Comparison of ENCODE assay signal across 20 mouse cellular contexts in genomic region chr19:43407181-43407580, GRCm38 (mm10). TPM values are rescaled to one million over a fixed set of nuclear protein-coding genes. Genes with fewer than 3 reads are reported as not detected.
DNase-seq lines count a peak whose midpoint lies in the region; ATAC-seq and TF ChIP-seq lines count a peak whose summit lies in the region.
"Had no signal": no experiment of that assay in that cellular context is flagged by ENCODE, and none has a peak within 500 bp of the region (broad histone marks: within the 10 kb centered on the region; RNA-seq: fewer than 3 reads in every experiment).

No protein-coding gene starts in this region.

- no peak for ATAC-seq in Patski
- no peak for ATAC-seq in heart, embryonic 11.5 days (replicated peaks; ENCODE audit: insufficient number of reproducible peaks, low FRiP score, low TSS enrichment)
- ATAC-seq: forebrain, embryonic 13.5 days; liver, postnatal 0 days had no signal

- intact Hi-C loops in heart, adult 2 months (cut with DNase I): no loop called here

- POLR2A ChIA-PET in Patski (lab: Charles Lee): no interaction called here

- TF ChIP-seq POLR2A in heart, adult 2 months (IDR thresholded peaks at IDR 0.05; ENCODE audit: insufficient read depth, low read depth, low read length): no peak
- no peak for TF ChIP-seq POLR2A in liver, adult 2 months (IDR thresholded peaks at IDR 0.05; ENCODE audit: extremely low read depth, insufficient read depth, low read length)
- no peak for TF ChIP-seq POLR2A in CH12.LX (IDR thresholded peaks at IDR 0.05; ENCODE audit: low read depth, low read length)

- dilution Hi-C loops in CH12.LX (cut with MboI; ENCODE audit: extremely low pct_ligation_motif_present, extremely low pct_unique_long_range_greater_than_20kb, low sequenced_read_pairs): no loop called here

- H3K27ac ChIP-seq in heart, adult 2 months: no peak overlapping the region
- no peak overlapping the region for H3K27ac ChIP-seq in liver, adult 2 months (replicated peaks; ENCODE audit: insufficient read depth, low read depth, low read length)
- H3K27ac ChIP-seq in CH12.LX (ENCODE audit: insufficient read depth, low read depth): no peak overlapping the region
- H3K27ac ChIP-seq in heart, embryonic 11.5 days (ENCODE audit: low read depth, low read length): no peak overlapping the region
- H3K27ac ChIP-seq: embryonic facial prominence, embryonic 10.5 days; forebrain, embryonic 13.5 days; hindbrain, embryonic 12.5 days; midbrain, embryonic 10.5 days; stomach, embryonic 15.5 days had no signal

- H3K79me2 ChIP-seq in heart, adult 2 months (replicated peaks; ENCODE audit: control insufficient read depth, insufficient read depth, low read length): no peaks in the 10 kb centered on the region
- no peaks in the 10 kb centered on the region for H3K79me2 ChIP-seq in liver, adult 2 months (ENCODE audit: control insufficient read depth, insufficient read depth, low read length)
- no peaks in the 10 kb centered on the region for H3K79me2 ChIP-seq in CH12.LX (replicated peaks; ENCODE audit: control insufficient read depth, extremely low read depth, insufficient read depth, poor library complexity, severe bottlenecking)

- TF ChIP-seq EP300 in heart, adult 2 months (IDR thresholded peaks at IDR 0.05; ENCODE audit: insufficient read depth, low read depth, low read length): no peak
- TF ChIP-seq EP300 in CH12.LX (IDR thresholded peaks at IDR 0.05; ENCODE audit: low read length): no peak

- in situ Hi-C loops in CH12.LX (cut with MboI; ENCODE audit: low pct_ligation_motif_present, low pct_unique_long_range_greater_than_20kb, low sequenced_read_pairs): no loop called here
- in situ Hi-C loops in Patski (cut with MboI; ENCODE audit: low pct_unique_long_range_greater_than_20kb): no loop called here

- H3K27me3 ChIP-seq in heart, adult 2 months (ENCODE audit: control insufficient read depth, insufficient read depth, low read length): 0 out of 2 replicates have a peak, but pooled peaks cover 1% of the 10 kb centered on the region
- H3K27me3 ChIP-seq in liver, adult 2 months (ENCODE audit: control insufficient read depth, insufficient read depth, low read length): no peaks in the 10 kb centered on the region
- H3K27me3 ChIP-seq in CH12.LX (replicated peaks): no peaks in the 10 kb centered on the region
- H3K27me3 ChIP-seq in Patski: peaks cover 62% of the 10 kb centered on the region
- H3K27me3 ChIP-seq in heart, embryonic 11.5 days (ENCODE audit: control insufficient read depth, insufficient read depth, low read length): no peaks in the 10 kb centered on the region
- H3K27me3 ChIP-seq: forebrain, embryonic 13.5 days; hindbrain, embryonic 12.5 days; stomach, embryonic 15.5 days had no signal

- CTCF ChIA-PET in Patski (lab: Charles Lee): no interaction called here

- H3K36me3 ChIP-seq in heart, adult 2 months (ENCODE audit: control insufficient read depth, insufficient read depth, low read length): no peaks in the 10 kb centered on the region
- H3K36me3 ChIP-seq in liver, adult 2 months (ENCODE audit: control insufficient read depth, insufficient read depth, low read length): no peaks in the 10 kb centered on the region
- no peaks in the 10 kb centered on the region for H3K36me3 ChIP-seq in CH12.LX (replicated peaks in 1 of 2; ENCODE audit: control insufficient read depth in 1 of 2, insufficient read depth in 1 of 2, low read length in 1 of 2)
- no peaks in the 10 kb centered on the region for H3K36me3 ChIP-seq in heart, embryonic 11.5 days (ENCODE audit: control insufficient read depth, insufficient read depth, low read length)
- H3K36me3 ChIP-seq: embryonic facial prominence, embryonic 10.5 days; hindbrain, embryonic 12.5 days; midbrain, embryonic 10.5 days; stomach, embryonic 15.5 days had no signal

- DNase-seq in heart, adult 2 months: no peak
- no peak for DNase-seq in heart, adult 11 months
- DNase-seq in liver, adult 2 months (ENCODE audit: extremely low read depth, low read depth, low spot score): no peak
- DNase-seq in liver (no peak), CH12.LX (ENCODE audit: extremely low read depth) (no peak), Patski (ENCODE audit: low read depth, low spot score) (no peak)
- no peak for DNase-seq in neural tube, embryonic 10.5 days (ENCODE audit: extremely low spot score, low spot score)
- DNase-seq: adrenal gland, postnatal 25 days; cerebellum, postnatal 25 days; kidney, adult 11 months; kidney, postnatal 14 days; liver, postnatal 0 days; lung, postnatal 36 days; spleen, adult 18-20 months had no signal

- TF ChIP-seq RAD21 in CH12.LX (IDR thresholded peaks at IDR 0.05; ENCODE audit: low read depth, low read length): peak; percentile 59

- 37% methylated on average over 1 of the region's 1 CpGs for WGBS in heart, adult 2 months
- 32% methylated on average over 1 of the region's 1 CpGs for WGBS in liver, adult 2 months
- WGBS in heart, embryonic 11.5 days (ENCODE audit: insufficient replicate concordance): 27% methylated on average over 1 of the region's 1 CpGs

- TF ChIP-seq CTCF in heart, adult 2 months (IDR thresholded peaks at IDR 0.05): peak; percentile 33
- TF ChIP-seq CTCF in liver, adult 2 months (IDR thresholded peaks at IDR 0.05; ENCODE audit: low read depth, low read length): peak; percentile 24; the same call in 1 of the 2 replicates
- TF ChIP-seq CTCF in CH12.LX (conservative IDR thresholded peaks at IDR 0.05 in 1 of 2, IDR thresholded peaks at IDR 0.05 in 1 of 2; ENCODE audit: low read depth in 2 of 2, low read length in 2 of 2) (peak in 1 of 2 experiments; percentile 47; a peak in 2 of 4 replicates), Patski (IDR thresholded peaks at IDR 0.05) (peak; percentile 29)

- no peak overlapping the region for H3K4me2 ChIP-seq in CH12.LX (ENCODE audit: insufficient read depth, low read depth, poor library complexity, severe bottlenecking)
- H3K4me2 ChIP-seq in heart, embryonic 11.5 days: no peak overlapping the region
- H3K4me2 ChIP-seq: forebrain, embryonic 13.5 days; hindbrain, embryonic 12.5 days; stomach, embryonic 15.5 days had no signal

- H3K4me3 ChIP-seq in heart, adult 2 months: no peak overlapping the region
- H3K4me3 ChIP-seq in liver, adult 2 months (ENCODE audit: insufficient read depth, low read depth, low read length): no peak overlapping the region
- no peak overlapping the region for H3K4me3 ChIP-seq in CH12.LX (replicated peaks in 1 of 3; ENCODE audit: low read depth in 2 of 3, low read length in 2 of 3, poor library complexity in 1 of 3)
- no peak overlapping the region for H3K4me3 ChIP-seq in heart, embryonic 11.5 days (ENCODE audit: low read depth, low read length)
- H3K4me3 ChIP-seq: embryonic facial prominence, embryonic 10.5 days; forebrain, embryonic 13.5 days; hindbrain, embryonic 12.5 days; midbrain, embryonic 10.5 days; stomach, embryonic 15.5 days had no signal

- H3K4me1 ChIP-seq in heart, adult 2 months (ENCODE audit: control insufficient read depth, insufficient read depth, low read length): no peaks in the 10 kb centered on the region
- H3K4me1 ChIP-seq in liver, adult 2 months (ENCODE audit: control insufficient read depth, insufficient read depth, low read length): no peaks in the 10 kb centered on the region
- peaks cover 0 to 12% of the 10 kb centered on the region in 2 experiments; a peak in 2 of 4 replicates for H3K4me1 ChIP-seq in CH12.LX (ENCODE audit: control insufficient read depth in 1 of 2, insufficient read depth in 2 of 2)
- no peaks in the 10 kb centered on the region for H3K4me1 ChIP-seq in heart, embryonic 11.5 days (ENCODE audit: control insufficient read depth, insufficient read depth, low read length)
- H3K4me1 ChIP-seq: embryonic facial prominence, embryonic 10.5 days; forebrain, embryonic 13.5 days; hindbrain, embryonic 12.5 days; midbrain, embryonic 10.5 days; stomach, embryonic 15.5 days had no signal

- no peak overlapping the region for H3K9ac ChIP-seq in heart, adult 2 months (ENCODE audit: low read depth, low read length)
- H3K9ac ChIP-seq in liver, adult 2 months (ENCODE audit: low read depth, low read length): no peak overlapping the region
- H3K9ac ChIP-seq in CH12.LX (ENCODE audit: insufficient read depth, low read depth): no peak overlapping the region
- no peak overlapping the region for H3K9ac ChIP-seq in heart, embryonic 11.5 days (ENCODE audit: low read depth, low read length)
- H3K9ac ChIP-seq: forebrain, embryonic 13.5 days; hindbrain, embryonic 12.5 days; liver, postnatal 0 days; stomach, embryonic 15.5 days had no signal

- H3K9me3 ChIP-seq in CH12.LX (replicated peaks; ENCODE audit: low read length): no peaks in the 10 kb centered on the region
- H3K9me3 ChIP-seq in heart, embryonic 11.5 days (replicated peaks; ENCODE audit: control insufficient read depth, low read length): no peaks in the 10 kb centered on the region
- H3K9me3 ChIP-seq: embryonic facial prominence, embryonic 10.5 days; forebrain, embryonic 13.5 days; hindbrain, embryonic 12.5 days; midbrain, embryonic 10.5 days; stomach, embryonic 15.5 days had no signal

TF ChIP-seq in CH12.LX, 34 proteins besides CTCF, POLR2A, EP300 and RAD21:
- no peak for TF ChIP-seq MAZ (IDR thresholded peaks at IDR 0.05; ENCODE audit: low read depth, low read length)
- no peak for TF ChIP-seq IRF4 (IDR thresholded peaks at IDR 0.05; ENCODE audit: low read depth, low read length)
- no peak for TF ChIP-seq ZC3H11A (IDR thresholded peaks at IDR 0.05; ENCODE audit: low read depth, low read length)
- TF ChIP-seq MAFK (IDR thresholded peaks at IDR 0.05; ENCODE audit: insufficient replicate concordance, low read length): no peak
- no peak for TF ChIP-seq PAX5 (IDR thresholded peaks at IDR 0.05; ENCODE audit: low read length)
- TF ChIP-seq POLR2AphosphoS2 (IDR thresholded peaks at IDR 0.05; ENCODE audit: low read depth, low read length): no peak

RNA-seq across cellular contexts. Expression of gene Hpse2, which starts 19.0 kb away (rescaled TPM):
- under 1 TPM in 1 of 2 experiments, not detected in 1; 0.25 TPM for total RNA-seq in heart, adult 2 months (2021)
- polyA plus RNA-seq in heart, adult 2 months (2012; rRNA removed): 0.03 and 0.14 TPM in 2 replicates
- not detected in 2 replicates for total RNA-seq in liver, adult 2 months (2014; rRNA removed)
- polyA plus RNA-seq in liver, adult 2 months (2012; rRNA removed): not detected in 2 replicates
- total RNA-seq in CH12.LX (2012; rRNA removed): not detected in 2 replicates
- not detected in 2 replicates for total RNA-seq in CH12.LX (2014; rRNA removed)
- polyA plus RNA-seq in CH12.LX (2012; ENCODE audit: insufficient read length, low read depth): not detected in 2 replicates
- not detected for polyA plus RNA-seq in Patski (2021)
- polyA plus RNA-seq in heart, embryonic 11.5 days (2014; fragmentation: Nextera tagmentation; extraction: Ambion mirVana): 0.27 TPM in 1 of 2 replicates, not detected in the other
- total RNA-seq: adrenal gland, postnatal 25 days had no signal
- polyA plus RNA-seq: forebrain, embryonic 13.5 days had no signal

RNA-seq across cellular contexts. Expression of gene Cnnm1, which starts 33.1 kb away (rescaled TPM):
- under 1 TPM; 0.05 TPM for total RNA-seq in heart, adult 2 months (2021)
- 0.03 and 0.04 TPM in 2 replicates for polyA plus RNA-seq in heart, adult 2 months (2012; rRNA removed)
- total RNA-seq in liver, adult 2 months (2014; rRNA removed): 0.18 and 0.20 TPM in 2 replicates
- polyA plus RNA-seq in liver, adult 2 months (2012; rRNA removed): 0.05 and 0.11 TPM in 2 replicates
- total RNA-seq in CH12.LX (2012; rRNA removed) (not detected in 2 replicates), CH12.LX (2014; rRNA removed) (not detected in 2 replicates)
- polyA plus RNA-seq in CH12.LX (2012; ENCODE audit: insufficient read length, low read depth) (not detected in 2 replicates), Patski (2021) (not detected)
- polyA plus RNA-seq in heart, embryonic 11.5 days (2014; fragmentation: Nextera tagmentation; extraction: Ambion mirVana): 0.11 and 0.20 TPM in 2 replicates
